Mouse (Mus musculus) adrenal gland, adult (tissue): ENCODE data around the gene Galnt9.

Source experiments
- DNase-seq, 2 experiments: peaks; one replicate each; pipeline ENCODE4 v3.0.0; 2022 to 2023; ENCODE audit warnings: low spot score in 1 of 2; ENCODE audit not compliant: inconsistent age in 2 of 2

Galnt9 gene

DNA sequence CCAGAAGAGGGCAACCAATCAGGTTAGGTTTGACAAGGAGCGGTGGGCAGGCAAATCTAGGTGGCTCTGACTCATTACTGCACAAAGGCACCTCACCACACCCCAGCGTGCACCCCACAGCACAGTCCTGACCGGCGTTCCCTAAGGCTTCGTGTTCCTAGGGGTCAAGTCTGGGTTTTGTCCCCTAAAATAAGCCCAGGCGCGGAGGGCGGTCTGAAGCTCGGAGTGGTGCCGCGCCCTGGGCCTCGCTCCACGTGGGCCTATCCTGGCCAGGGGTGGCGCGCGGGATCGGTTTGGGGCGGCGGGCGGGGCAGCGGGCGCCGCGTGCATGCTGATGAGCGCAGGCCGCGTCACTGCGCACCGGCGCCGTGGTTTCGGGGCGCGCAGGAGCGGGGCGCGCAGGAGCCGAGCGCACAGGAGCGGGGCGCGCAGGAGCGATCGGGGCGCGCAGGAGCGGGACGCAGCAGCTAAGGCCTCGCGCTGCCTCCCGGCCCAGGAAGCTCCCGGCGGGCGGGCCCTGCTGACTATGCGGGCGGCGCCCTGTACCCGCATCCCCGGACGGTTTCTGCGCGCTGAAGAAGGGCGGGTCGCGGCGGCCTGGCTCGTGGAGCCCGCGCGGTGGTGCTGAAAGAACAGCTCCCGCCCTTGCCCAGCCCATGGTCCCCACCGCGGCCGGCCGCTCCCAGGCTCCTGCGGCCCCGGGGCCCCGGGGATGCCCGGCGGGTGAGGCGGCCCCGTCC lies at the start of gene Galnt9:
Gene Galnt9 (plus strand): TSS at position 405 of the 740 bp plus-strand sequence.
- peak; percentile 64 to 88 for DNase-seq

DNA sequence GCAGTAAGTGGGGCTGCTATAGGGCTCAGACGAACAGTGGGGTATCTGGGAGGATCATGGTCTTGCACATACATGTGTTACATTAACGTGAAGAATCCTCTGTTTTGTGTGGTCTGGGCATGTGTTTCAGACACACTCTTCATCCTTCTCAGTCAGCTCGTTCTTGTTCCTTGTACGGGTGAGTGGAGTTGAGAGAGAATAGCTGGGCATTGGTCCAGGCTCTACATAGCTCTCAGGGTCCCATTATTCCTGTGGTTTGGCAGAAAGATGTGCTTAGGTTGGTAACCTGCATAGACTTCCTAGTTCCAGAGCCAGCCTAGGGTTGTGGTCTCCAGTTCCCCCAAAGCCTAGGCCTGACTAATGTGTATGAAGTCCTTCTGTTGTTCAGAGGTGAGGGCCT lies 49.8 kb upstream of the Galnt9 start:
- no peak for DNase-seq

DNA sequence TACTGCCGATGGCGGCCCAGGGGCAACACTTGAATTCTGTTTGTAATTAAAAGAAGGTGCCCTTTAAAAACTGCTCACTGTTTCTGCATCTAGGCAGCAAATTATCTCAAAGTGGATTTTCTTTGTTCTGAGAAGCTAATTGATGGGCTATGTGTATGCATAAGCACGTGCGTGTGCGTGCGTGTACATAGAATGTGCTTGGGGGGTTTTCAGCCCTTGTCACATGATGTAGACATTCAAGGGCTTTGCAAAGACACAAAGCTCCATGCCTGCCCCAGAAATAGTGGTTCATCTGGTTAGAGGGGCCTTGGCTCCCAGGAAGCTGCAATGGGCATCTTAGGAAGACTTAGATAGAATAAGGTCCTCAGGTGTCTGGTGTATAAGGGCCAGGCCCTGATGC lies 49.1 kb upstream of the Galnt9 start:
- no peak for DNase-seq

GRCm38 (mm10) chr5:110497556-110497955 lies 46.6 kb upstream of the Galnt9 start:
- DNase-seq: peak in 1 of 2 experiments; percentile 33

DNA sequence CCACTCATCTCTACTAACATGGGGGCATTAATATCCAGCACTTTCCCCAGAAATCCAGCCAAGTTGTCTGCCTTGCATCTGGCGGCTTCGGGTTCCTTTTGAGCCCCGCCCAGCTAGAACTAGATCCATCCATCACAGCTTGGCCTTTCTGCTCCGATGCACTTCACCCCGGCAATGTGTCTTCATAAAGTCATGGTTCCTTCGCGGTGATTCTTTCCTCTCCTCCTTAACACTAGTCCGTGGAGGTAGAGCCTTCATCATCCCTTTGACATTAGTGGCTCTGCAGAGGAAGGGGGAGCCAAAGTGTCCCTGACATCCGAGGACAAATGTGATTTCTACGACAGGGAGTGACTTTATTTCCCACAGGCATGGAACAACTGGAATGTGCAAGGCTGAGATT lies 46.1 kb upstream of the Galnt9 start:
- no peak for DNase-seq

DNA sequence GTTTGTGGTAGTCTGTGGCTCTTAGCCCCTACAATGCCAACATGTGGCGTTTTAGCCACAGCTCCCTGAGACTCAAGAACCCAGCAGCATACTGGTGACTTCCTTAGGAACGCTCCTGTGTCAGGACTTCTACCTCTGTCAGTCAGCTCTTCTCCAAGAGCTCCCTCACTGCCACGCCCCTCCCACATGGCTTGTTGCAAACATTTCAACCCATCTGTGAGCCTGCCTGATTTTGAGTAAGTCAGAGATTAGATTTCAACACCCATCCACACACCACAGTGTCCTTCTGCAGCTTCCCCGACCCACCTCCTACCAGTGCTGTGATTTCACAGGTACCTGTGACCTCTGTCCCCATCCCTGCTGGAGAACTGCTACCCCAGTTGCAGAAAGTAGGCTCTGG lies 43.9 kb upstream of the Galnt9 start:
- no peak for DNase-seq

- DNase-seq: no peak
These were observed 40.8 kb upstream of the Galnt9 start for GRCm38 (mm10) chr5:110503361-110503760.

DNA sequence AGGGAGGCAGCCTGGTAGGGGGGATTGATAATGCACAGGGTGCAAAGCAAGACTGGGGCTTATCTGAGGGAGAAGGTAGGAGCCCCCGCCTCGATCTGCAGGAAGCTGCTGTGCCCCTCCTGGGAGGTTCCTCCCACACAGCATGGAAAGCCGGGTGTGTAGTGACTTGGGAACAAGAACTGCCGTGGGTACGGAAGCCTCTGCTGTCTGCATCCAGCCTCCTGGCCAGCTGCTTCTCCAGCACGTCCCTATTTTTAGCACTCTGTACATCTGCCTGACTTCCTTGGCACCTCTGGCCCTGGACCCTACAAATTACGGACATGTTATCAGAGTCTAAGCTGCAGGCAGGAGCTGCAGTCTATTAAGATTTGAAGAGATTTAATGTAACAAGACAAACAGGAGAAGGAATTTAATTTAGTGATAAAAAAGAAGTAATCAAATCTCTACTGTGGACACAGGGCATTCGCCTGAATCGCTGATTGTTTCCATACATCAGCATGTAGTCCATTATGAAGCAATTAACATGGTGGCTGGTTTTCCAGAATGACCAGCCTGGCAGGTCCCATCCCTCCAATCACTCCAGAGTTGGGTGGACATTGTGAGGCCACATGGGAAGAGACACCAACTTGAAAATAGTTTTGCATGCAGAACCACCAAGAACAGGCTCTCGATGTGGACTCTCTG lies 38.4 kb upstream of the Galnt9 start:
- no peak for DNase-seq

GRCm38 (mm10) chr5:110506295-110506616 lies 37.9 kb upstream of the Galnt9 start:
- no peak for DNase-seq

DNA sequence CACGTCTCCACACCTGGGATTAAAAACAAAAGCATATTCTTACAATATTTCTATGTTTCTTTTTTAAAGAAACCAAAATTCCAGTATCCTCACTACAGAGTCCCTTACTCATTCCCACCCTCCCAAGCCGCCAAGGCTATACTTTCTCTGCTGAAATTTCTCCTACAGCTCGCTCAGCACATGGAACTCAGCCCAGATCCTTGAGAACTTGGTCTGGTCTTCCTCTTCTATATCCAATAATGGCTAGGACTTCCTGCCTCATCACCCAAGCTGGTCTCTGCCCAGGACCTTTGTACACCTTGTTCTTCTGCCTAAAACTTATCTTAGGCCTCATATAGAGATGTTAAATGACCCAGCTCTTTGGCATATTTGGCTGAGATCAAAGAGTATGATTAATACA lies 37.3 kb upstream of the Galnt9 start:
- DNase-seq: no peak

- DNase-seq: no peak
These were observed 36.2 kb upstream of the Galnt9 start for GRCm38 (mm10) chr5:110507943-110508342.

DNA sequence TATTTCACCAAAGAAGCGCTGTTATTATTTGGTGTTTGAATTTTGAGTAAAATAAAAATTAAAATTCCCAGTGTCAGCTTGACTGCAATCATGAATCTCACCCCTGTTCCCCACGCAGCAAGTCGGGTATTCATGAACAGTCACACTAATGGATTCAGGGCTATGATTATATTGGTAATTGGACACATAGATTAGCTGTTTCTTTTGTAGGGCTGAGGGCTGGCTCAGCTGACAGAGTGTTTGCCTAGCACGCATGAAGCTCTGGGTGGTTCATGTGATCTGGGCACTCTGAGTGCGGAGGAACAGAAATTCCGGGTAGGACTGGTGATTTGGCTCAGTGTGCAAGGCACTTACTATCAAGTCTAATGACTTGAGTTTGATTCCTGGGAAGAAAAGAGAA lies 33.8 kb upstream of the Galnt9 start:
- DNase-seq: no peak

GRCm38 (mm10) chr5:110513791-110514190 lies 30.4 kb upstream of the Galnt9 start:
- DNase-seq: no peak

GRCm38 (mm10) chr5:110514694-110515093 lies 29.5 kb upstream of the Galnt9 start:
- no peak for DNase-seq

DNA sequence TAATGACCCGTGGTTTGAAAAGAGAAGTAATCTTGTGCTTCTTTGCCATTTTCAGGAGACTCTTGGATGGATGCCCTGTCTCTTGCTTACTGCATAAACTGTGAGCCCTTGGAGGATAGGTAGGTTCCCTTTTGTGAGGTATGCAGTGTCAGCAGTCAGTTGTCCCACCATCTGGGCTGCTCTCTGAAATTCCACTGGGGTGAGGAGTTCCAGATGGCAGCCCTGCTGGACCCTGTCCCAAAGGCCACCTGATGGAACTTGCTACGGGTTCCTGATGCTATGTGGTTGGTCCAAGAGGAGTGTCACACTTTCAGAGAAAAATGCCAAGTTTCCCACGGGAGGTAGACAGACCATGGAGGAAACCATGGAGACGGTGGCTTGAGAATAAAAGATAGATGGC lies 27.8 kb upstream of the Galnt9 start:
- no peak for DNase-seq

- DNase-seq: no peak
These were observed 25.9 kb upstream of the Galnt9 start for GRCm38 (mm10) chr5:110518086-110518783.

GRCm38 (mm10) chr5:110520974-110521373 lies 23.2 kb upstream of the Galnt9 start:
- DNase-seq: no peak

DNA sequence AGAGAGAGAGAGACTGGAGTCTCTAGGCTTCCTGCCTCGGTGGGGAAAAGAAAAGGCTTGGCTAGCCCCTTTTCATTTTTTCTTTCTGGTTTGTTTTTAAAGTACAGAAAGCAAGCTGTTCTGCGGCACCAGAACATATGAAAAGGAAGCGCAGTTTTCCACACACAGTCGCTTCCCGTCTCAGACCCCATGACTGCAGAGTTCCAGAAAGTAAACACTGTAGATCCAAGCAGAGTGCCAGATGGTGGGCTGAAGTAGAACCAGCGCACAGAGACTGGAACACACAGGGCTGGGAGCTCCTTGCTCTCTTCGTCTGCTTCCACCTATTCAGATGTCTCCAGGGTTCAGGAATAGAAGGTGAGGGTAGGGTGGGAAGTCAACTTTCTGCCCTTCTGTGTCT lies 22.3 kb upstream of the Galnt9 start:
- DNase-seq: no peak

GRCm38 (mm10) chr5:110523296-110523695 lies 20.9 kb upstream of the Galnt9 start:
- no peak for DNase-seq

- no peak for DNase-seq
These were observed 18.5 kb upstream of the Galnt9 start for GRCm38 (mm10) chr5:110525701-110526100.

DNA sequence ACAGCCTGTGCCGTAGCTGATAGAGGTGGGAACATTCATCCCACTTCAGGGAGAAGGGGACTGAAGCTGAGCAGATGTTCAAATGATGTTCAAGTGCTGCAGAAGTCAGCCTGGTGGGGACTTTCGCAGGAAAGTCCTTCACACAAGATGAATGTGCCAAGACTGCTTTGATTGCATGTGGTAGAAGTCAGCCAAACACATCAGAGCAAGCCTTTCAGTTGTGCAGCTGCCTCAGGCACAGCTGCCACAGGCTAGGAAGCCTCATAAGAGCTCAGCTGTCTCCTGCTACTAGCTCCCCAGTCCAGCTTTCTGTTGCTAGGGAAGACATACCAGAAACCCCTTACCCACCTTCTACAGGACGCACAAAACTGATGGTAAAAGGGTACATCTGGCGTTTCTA lies 17.6 kb upstream of the Galnt9 start:
- no peak for DNase-seq

- DNase-seq: no peak
These were observed 13.1 kb upstream of the Galnt9 start for GRCm38 (mm10) chr5:110531091-110531490.
